Mouse (Mus musculus) olfactory bulb, adult 2 months (tissue): ENCODE measurements around the gene Rae1.

Experiments used
- CTCF ChIP-seq: fragments of 200-500 bp; IDR thresholded peaks from 2 replicates; pipeline ENCODE4 v1.5.1; 2012; ENCODE audit warnings: low read depth, mild to moderate bottlenecking, low read length, moderate library complexity; ENCODE audit not compliant: insufficient read depth
- POLR2A ChIP-seq: fragments of 200-500 bp; IDR thresholded peaks from 2 replicates; pipeline ENCODE4 v1.6.1; 2012; ENCODE audit warnings: mild to moderate bottlenecking, low read depth, low read length, moderate library complexity; ENCODE audit not compliant: insufficient read depth

GRCm38 (mm10) chr2:173019790-173020189 is 19.9 kb downstream of the Rae1 start:
- TF ChIP-seq POLR2A (no peak), CTCF (no peak)
